Mouse (Mus musculus): ENCODE results near the gene Rgl2. TPM values are rescaled to one million over a fixed set of nuclear protein-coding genes. Genes with fewer than 3 reads are reported as not detected.
"Not testable (repeated sequence)": the region's sequence is repeated elsewhere in the genome, so short reads cannot be mapped to it uniquely, and the experiment has no call there.

The Rgl2 gene
- polyA plus RNA-seq, 1 experiment from 2014 or later: 27.2 TPM

- Histone ChIP-seq H3K9me3 (replicated peaks; ENCODE audit: control insufficient read depth, low read length) (no peaks in the 10 kb centered on the region), H3K4me3 (ENCODE audit: low read depth, low read length) (no peak overlapping the region), H3K4me2 (ENCODE audit: low read length) (no peak overlapping the region), H3K9ac (ENCODE audit: low read length) (no peak overlapping the region), H3K27ac (ENCODE audit: low read depth, low read length) (no peak overlapping the region), H3K36me3 (ENCODE audit: control insufficient read depth, insufficient read depth, low read length) (no peaks in the 10 kb centered on the region), H3K4me1 (ENCODE audit: control insufficient read depth, insufficient read depth, low read length) (no peaks in the 10 kb centered on the region), H3K27me3 (replicated peaks; ENCODE audit: control insufficient read depth, insufficient read depth, low read length) (no peaks in the 10 kb centered on the region)
- DNase-seq (ENCODE audit: low spot score): no peak
- ATAC-seq: no peak
- WGBS: 88% methylated on average over 7 of the region's 7 CpGs
Observed at GRCm38 (mm10) chr17:33902491-33902890, 26.9 kb upstream of the Rgl2 start.

DNA sequence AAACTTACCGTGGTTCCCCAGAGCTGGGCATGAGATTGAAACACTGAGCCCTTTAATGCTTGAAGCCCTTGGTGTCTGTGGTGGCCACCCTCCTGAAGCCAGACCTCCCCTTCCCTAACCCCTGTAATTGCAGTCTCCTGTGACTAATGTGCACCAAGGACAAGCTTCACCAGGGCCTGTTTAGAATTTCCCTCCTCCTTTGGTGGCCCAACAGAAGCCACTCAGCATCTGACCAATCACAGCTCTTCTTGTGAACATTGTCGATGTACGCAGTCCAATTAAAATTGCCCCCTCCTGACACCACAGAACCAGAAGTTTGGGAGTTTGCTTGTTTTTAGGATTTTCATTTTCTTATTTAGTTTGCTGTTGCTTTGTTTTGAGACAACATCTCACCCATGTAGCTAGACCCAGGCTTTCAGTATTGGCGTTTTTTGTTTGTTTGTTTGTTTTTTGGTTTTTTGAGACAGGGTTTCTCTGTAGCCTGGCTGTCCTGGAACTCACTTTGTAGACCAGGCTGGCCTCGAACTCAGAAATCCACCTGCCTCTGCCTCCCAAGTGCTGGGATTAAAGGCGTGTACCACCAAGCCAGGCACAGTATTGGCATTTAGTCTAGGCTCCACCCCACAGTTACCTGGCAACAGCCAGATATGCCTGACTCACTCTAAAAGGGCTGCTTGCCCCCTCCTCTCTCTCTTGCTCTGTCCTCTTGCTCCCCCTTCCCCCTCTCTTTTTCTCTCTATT, 25.3 kb upstream of the Rgl2 start:
- DNase-seq (ENCODE audit: low spot score); H3K27me3 ChIP-seq (replicated peaks; ENCODE audit: control insufficient read depth, insufficient read depth, low read length); H3K9ac ChIP-seq (ENCODE audit: low read length); ATAC-seq; H3K36me3 ChIP-seq (ENCODE audit: control insufficient read depth, insufficient read depth, low read length); H3K27ac ChIP-seq (ENCODE audit: low read depth, low read length); H3K4me3 ChIP-seq (ENCODE audit: low read depth, low read length); H3K9me3 ChIP-seq (replicated peaks; ENCODE audit: control insufficient read depth, low read length); H3K4me2 ChIP-seq (ENCODE audit: low read length); H3K4me1 ChIP-seq (ENCODE audit: control insufficient read depth, insufficient read depth, low read length): not testable (repeated sequence)
- 75% methylated on average over 6 of the region's 6 CpGs for WGBS

DNA sequence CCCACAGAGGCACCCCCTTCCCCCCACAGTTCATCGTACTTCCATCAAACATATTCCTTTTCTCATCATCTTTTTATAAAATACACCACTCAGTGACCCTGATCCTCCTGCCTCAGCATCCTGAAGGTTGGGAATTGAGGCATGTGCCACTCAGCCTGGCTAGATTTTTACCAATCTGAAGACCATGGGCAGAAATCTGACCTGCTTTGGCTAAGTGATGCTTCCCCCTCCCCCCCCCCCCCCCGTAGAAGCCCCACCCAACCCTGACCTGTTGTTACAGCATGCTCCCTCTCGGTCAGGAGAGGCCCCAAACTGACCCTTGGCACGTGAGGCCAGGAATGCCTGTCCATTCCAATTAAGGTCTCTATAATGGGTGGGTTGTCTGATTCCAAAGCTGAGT, 24.5 kb upstream of the Rgl2 start, which contains the start of gene Platr17:
Platr17 (plus strand) TSS at position 301 of the 400 bp plus-strand sequence.
- not testable (repeated sequence) for DNase-seq (ENCODE audit: low spot score); ATAC-seq; H3K4me1 ChIP-seq (ENCODE audit: control insufficient read depth, insufficient read depth, low read length); H3K9ac ChIP-seq (ENCODE audit: low read length); H3K36me3 ChIP-seq (ENCODE audit: control insufficient read depth, insufficient read depth, low read length); H3K27ac ChIP-seq (ENCODE audit: low read depth, low read length); H3K4me2 ChIP-seq (ENCODE audit: low read length); H3K27me3 ChIP-seq (replicated peaks; ENCODE audit: control insufficient read depth, insufficient read depth, low read length); H3K4me3 ChIP-seq (ENCODE audit: low read depth, low read length); H3K9me3 ChIP-seq (replicated peaks; ENCODE audit: control insufficient read depth, low read length)
- WGBS: 47% methylated on average over 3 of the region's 4 CpGs

GRCm38 (mm10) chr17:33908331-33909076, 20.8 kb upstream of the Rgl2 start:
- ATAC-seq: peak; percentile 0; the same call in 1 of the 2 replicates
- H3K27ac ChIP-seq (ENCODE audit: low read depth, low read length): peak overlapping the region; percentile 86
- peaks cover 11% of the 10 kb centered on the region for H3K4me1 ChIP-seq (ENCODE audit: control insufficient read depth, insufficient read depth, low read length)
- WGBS: under 1% methylated on average over 44 of the region's 44 CpGs
- no peaks in the 10 kb centered on the region for H3K27me3 ChIP-seq (replicated peaks; ENCODE audit: control insufficient read depth, insufficient read depth, low read length)
- H3K36me3 ChIP-seq (ENCODE audit: control insufficient read depth, insufficient read depth, low read length): peaks cover 24% of the 10 kb centered on the region
- no peaks in the 10 kb centered on the region for H3K9me3 ChIP-seq (replicated peaks; ENCODE audit: control insufficient read depth, low read length)
- peak overlapping the region; percentile 94 for H3K4me3 ChIP-seq (ENCODE audit: low read depth, low read length)
- peak overlapping the region; percentile 93 for H3K4me2 ChIP-seq (ENCODE audit: low read length)
- H3K9ac ChIP-seq (ENCODE audit: low read length): peak overlapping the region; percentile 75
- peak; percentile 66 for DNase-seq (ENCODE audit: low spot score)

GRCm38 (mm10) chr17:33909077-33909868, 20.1 kb upstream of the Rgl2 start, which contains the start of gene Daxx:
Gene Daxx, plus strand, starts transcription at chr17:33909414.
- H3K36me3 ChIP-seq (ENCODE audit: control insufficient read depth, insufficient read depth, low read length): peaks cover 31% of the 10 kb centered on the region
- peak; percentile 99 for DNase-seq (ENCODE audit: low spot score)
- 1% methylated on average over 68 of the region's 68 CpGs for WGBS
- H3K4me1 ChIP-seq (ENCODE audit: control insufficient read depth, insufficient read depth, low read length): peaks cover 11% of the 10 kb centered on the region
- H3K27ac ChIP-seq (ENCODE audit: low read depth, low read length): peak within 1 kb of the TSS; percentile 86
- peak within 1 kb of the TSS; percentile 94 for H3K4me3 ChIP-seq (ENCODE audit: low read depth, low read length)
- ATAC-seq: peak; percentile 97
- peak within 1 kb of the TSS; percentile 90 for H3K9ac ChIP-seq (ENCODE audit: low read length)
- no peaks in the 10 kb centered on the region for H3K9me3 ChIP-seq (replicated peaks; ENCODE audit: control insufficient read depth, low read length)
- H3K27me3 ChIP-seq (replicated peaks; ENCODE audit: control insufficient read depth, insufficient read depth, low read length): no peaks in the 10 kb centered on the region
- peak within 1 kb of the TSS; percentile 93 for H3K4me2 ChIP-seq (ENCODE audit: low read length)

- H3K27ac ChIP-seq (ENCODE audit: low read depth, low read length): peak overlapping the region; percentile 77
- peaks cover 11% of the 10 kb centered on the region for H3K4me1 ChIP-seq (ENCODE audit: control insufficient read depth, insufficient read depth, low read length)
- WGBS: under 1% methylated on average over 14 of the region's 14 CpGs
- peak overlapping the region; percentile 94 for H3K4me3 ChIP-seq (ENCODE audit: low read depth, low read length)
- peak overlapping the region; percentile 93 for H3K4me2 ChIP-seq (ENCODE audit: low read length)
- no peaks in the 10 kb centered on the region for H3K9me3 ChIP-seq (replicated peaks; ENCODE audit: control insufficient read depth, low read length)
- ATAC-seq (no peak), DNase-seq (ENCODE audit: low spot score) (no peak)
- peaks cover 37% of the 10 kb centered on the region for H3K36me3 ChIP-seq (ENCODE audit: control insufficient read depth, insufficient read depth, low read length)
- no peaks in the 10 kb centered on the region for H3K27me3 ChIP-seq (replicated peaks; ENCODE audit: control insufficient read depth, insufficient read depth, low read length)
- H3K9ac ChIP-seq (ENCODE audit: low read length): peak overlapping the region; percentile 90
Observed at GRCm38 (mm10) chr17:33909869-33910250, 19.5 kb upstream of the Rgl2 start.

- DNase-seq (ENCODE audit: low spot score) (no peak), ATAC-seq (no peak)
- Histone ChIP-seq H3K4me1 (ENCODE audit: control insufficient read depth, insufficient read depth, low read length) (peaks cover 11% of the 10 kb centered on the region), H3K36me3 (ENCODE audit: control insufficient read depth, insufficient read depth, low read length) (peaks cover 41% of the 10 kb centered on the region), H3K9me3 (replicated peaks; ENCODE audit: control insufficient read depth, low read length) (no peaks in the 10 kb centered on the region), H3K4me2 (ENCODE audit: low read length) (peak overlapping the region; percentile 93), H3K27ac (ENCODE audit: low read depth, low read length) (no peak overlapping the region), H3K27me3 (replicated peaks; ENCODE audit: control insufficient read depth, insufficient read depth, low read length) (no peaks in the 10 kb centered on the region), H3K4me3 (ENCODE audit: low read depth, low read length) (peak overlapping the region; percentile 94), H3K9ac (ENCODE audit: low read length) (peak overlapping the region; percentile 90)
- WGBS: 51% methylated on average over 11 of the region's 11 CpGs
Observed at GRCm38 (mm10) chr17:33910346-33911051, 18.8 kb upstream of the Rgl2 start.

DNA sequence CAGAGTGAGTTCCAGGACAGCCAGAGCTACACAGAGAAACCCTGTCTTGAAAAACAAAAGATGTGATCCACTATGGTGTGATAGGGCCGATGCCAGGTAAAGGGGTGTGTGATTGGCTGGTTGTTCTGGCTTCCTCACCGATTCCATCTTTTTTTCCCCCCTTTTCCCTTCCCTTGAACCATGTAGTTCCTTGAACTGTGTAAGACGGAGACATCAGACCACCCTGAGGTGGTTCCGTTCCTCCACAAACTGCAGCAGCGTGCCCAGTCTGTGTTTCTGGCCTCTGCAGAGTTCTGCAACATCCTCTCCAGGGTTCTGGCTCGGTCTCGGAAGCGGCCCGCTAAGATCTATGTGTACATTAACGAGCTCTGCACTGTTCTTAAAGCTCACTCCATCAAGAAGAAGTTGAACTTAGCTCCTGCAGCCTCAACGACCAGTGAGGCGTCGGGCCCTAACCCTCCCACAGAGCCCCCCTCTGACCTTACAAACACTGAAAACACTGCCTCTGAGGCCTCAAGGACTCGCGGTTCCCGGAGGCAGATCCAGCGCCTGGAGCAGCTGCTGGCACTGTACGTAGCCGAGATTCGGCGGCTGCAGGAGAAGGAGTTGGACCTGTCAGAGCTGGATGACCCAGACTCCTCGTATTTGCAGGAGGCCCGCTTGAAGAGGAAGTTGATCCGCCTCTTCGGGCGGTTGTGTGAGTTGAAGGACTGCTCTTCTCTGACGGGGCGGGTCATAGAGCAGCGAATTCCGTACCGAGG, 18.1 kb upstream of the Rgl2 start:
- Histone ChIP-seq H3K4me2 (ENCODE audit: low read length) (no peak overlapping the region), H3K36me3 (ENCODE audit: control insufficient read depth, insufficient read depth, low read length) (peaks cover 41% of the 10 kb centered on the region), H3K4me1 (ENCODE audit: control insufficient read depth, insufficient read depth, low read length) (peaks cover 11% of the 10 kb centered on the region), H3K27me3 (replicated peaks; ENCODE audit: control insufficient read depth, insufficient read depth, low read length) (no peaks in the 10 kb centered on the region), H3K4me3 (ENCODE audit: low read depth, low read length) (no peak overlapping the region), H3K27ac (ENCODE audit: low read depth, low read length) (no peak overlapping the region), H3K9me3 (replicated peaks; ENCODE audit: control insufficient read depth, low read length) (no peaks in the 10 kb centered on the region), H3K9ac (ENCODE audit: low read length) (no peak overlapping the region)
- DNase-seq (ENCODE audit: low spot score) (no peak), ATAC-seq (no peak)
- WGBS: 90% methylated on average over 31 of the region's 31 CpGs

Measured in forebrain, embryonic 14.5 days (tissue).